Mouse (Mus musculus): Measurements from ENCODE around the gene Nyap2.

DNA sequence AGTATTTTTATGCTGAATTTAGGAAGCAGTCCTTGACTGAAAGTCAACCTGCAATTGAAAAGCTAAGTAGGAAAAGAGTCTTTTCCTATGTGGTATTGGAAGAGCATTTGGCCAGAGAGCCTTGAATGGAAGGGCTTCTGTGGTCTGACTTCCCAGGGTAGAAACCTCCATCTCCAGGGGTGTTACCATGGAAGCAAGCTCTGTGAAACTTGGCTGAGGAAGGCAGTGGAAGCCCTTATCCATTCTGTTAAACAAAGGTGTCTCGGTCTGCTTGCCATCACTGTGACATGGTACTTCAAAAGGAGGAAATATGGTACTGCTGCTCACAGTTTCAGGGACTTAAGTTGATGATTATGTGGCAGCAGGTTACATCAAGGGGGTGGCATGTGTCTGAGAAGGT is 143.0 kb downstream of the Nyap2 start:
- no peak for TF ChIP-seq CTCF (IDR thresholded peaks at IDR 0.05; ENCODE audit: insufficient read depth, low read depth, low read length)
- TF ChIP-seq POLR2A (IDR thresholded peaks at IDR 0.05; ENCODE audit: insufficient read depth, low read depth, low read length): no peak

Measured in olfactory bulb, adult 2 months (tissue).